Comparison of ENCODE assay signal across 8 mouse cellular contexts in the genomic region with DNA sequence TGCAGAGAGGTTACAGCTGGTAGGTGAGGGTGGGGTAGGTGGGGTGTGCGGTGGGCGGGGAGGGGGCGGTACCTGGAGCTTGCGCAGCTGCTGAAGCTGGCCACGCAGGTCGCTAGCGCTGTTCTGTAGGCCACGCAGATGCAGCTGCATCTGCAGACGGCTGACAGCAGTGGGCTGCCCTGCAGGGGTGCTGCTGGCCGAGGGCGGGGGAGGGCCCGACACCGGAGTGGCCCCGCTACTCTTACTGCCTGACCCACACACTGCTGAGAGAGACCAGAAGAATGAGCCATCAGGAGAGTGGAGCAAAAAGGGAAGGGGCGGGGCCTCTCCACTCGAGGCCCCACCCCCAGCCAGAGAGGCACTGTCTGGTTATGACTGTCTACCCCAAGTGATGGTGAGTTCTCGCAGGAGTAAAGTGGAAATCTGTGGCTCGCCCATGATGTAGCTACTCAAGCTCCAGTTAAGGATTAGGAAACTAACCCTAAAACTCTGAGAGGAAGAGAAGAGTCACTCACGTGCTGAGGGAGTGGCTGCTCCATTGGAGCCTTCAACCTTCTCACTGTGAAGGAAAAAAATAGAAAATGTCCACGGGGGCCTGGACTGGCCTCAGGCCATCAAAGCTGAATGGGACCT. TPM values are rescaled to one million over a fixed set of nuclear protein-coding genes. Genes with fewer than 3 reads are reported as not detected.
DNase-seq lines count a peak whose midpoint lies in the region; ATAC-seq and TF ChIP-seq lines count a peak whose summit lies in the region.

No protein-coding gene starts in this region.

- no peak overlapping the region for H3K4me2 ChIP-seq in forebrain, postnatal 0 days (ENCODE audit: low read depth)
- H3K4me2 ChIP-seq in limb, embryonic 15.5 days: peak overlapping the region; percentile 50

- H3K36me3 ChIP-seq in forebrain, embryonic 10.5 days (replicated peaks): peaks cover 6% of the 10 kb centered on the region
- peaks cover 49% of the 10 kb centered on the region for H3K36me3 ChIP-seq in forebrain, postnatal 0 days (ENCODE audit: insufficient read depth)
- no peaks in the 10 kb centered on the region for H3K36me3 ChIP-seq in limb, embryonic 15.5 days
- no peaks in the 10 kb centered on the region for H3K36me3 ChIP-seq in small intestine, adult 2 months (ENCODE audit: control insufficient read depth, insufficient read depth, low read length)

- H3K9ac ChIP-seq in forebrain, postnatal 0 days: no peak overlapping the region
- H3K9ac ChIP-seq in limb, embryonic 15.5 days: no peak overlapping the region

- H3K4me1 ChIP-seq in forebrain, embryonic 10.5 days: peaks cover 70% of the 10 kb centered on the region
- H3K4me1 ChIP-seq in forebrain, postnatal 0 days (ENCODE audit: insufficient read depth): peaks cover 5% of the 10 kb centered on the region
- H3K4me1 ChIP-seq in limb, embryonic 15.5 days: peaks cover 48% of the 10 kb centered on the region
- peaks cover 28% of the 10 kb centered on the region for H3K4me1 ChIP-seq in small intestine, adult 2 months (ENCODE audit: control insufficient read depth, insufficient read depth, insufficient read length, low read length)

- H3K27me3 ChIP-seq in forebrain, embryonic 10.5 days (ENCODE audit: poor library complexity, severe bottlenecking): peaks cover 84% of the 10 kb centered on the region
- H3K27me3 ChIP-seq in forebrain, postnatal 0 days (ENCODE audit: insufficient read depth, low read length): peaks cover 7% of the 10 kb centered on the region; the same call in 1 of the 2 replicates
- H3K27me3 ChIP-seq in limb, embryonic 15.5 days: peaks cover 79% of the 10 kb centered on the region
- H3K27me3 ChIP-seq in small intestine, adult 2 months (ENCODE audit: control insufficient read depth, insufficient read depth, low read length): peaks cover 61% of the 10 kb centered on the region

- no peak for TF ChIP-seq POLR2A in small intestine, adult 2 months (IDR thresholded peaks at IDR 0.05; ENCODE audit: low read depth, low read length)

- 6% methylated on average over 20 of the region's 20 CpGs for WGBS in forebrain, embryonic 10.5 days
- 27% methylated on average over 20 of the region's 20 CpGs for WGBS in forebrain, postnatal 0 days
- WGBS in limb, embryonic 15.5 days: 3% methylated on average over 20 of the region's 20 CpGs
- WGBS in small intestine, adult 2 months: 4% methylated on average over 20 of the region's 20 CpGs

- ATAC-seq in forebrain, postnatal 0 days: no peak
- peak; percentile 22 for ATAC-seq in limb, embryonic 15.5 days (ENCODE audit: insufficient number of reproducible peaks, low FRiP score, low TSS enrichment, low read depth)

- H3K4me3 ChIP-seq in forebrain, embryonic 10.5 days: peak overlapping the region; percentile 58
- no peak overlapping the region for H3K4me3 ChIP-seq in forebrain, postnatal 0 days (ENCODE audit: low read depth, low read length)
- H3K4me3 ChIP-seq in limb, embryonic 15.5 days: peak overlapping the region; percentile 26
- peak overlapping the region; percentile 35 for H3K4me3 ChIP-seq in small intestine, adult 2 months (ENCODE audit: low read depth, low read length)

- TF ChIP-seq CTCF in forebrain, postnatal 0 days (IDR thresholded peaks at IDR 0.05; ENCODE audit: low read depth): no peak
- no peak for TF ChIP-seq CTCF in small intestine, adult 2 months (IDR thresholded peaks at IDR 0.05; ENCODE audit: extremely low read depth, insufficient read length, insufficient replicate concordance, low read depth, low read length)

- H3K27ac ChIP-seq in forebrain, embryonic 10.5 days: no peak overlapping the region; the same call in 1 of the 2 replicates
- no peak overlapping the region for H3K27ac ChIP-seq in forebrain, postnatal 0 days (ENCODE audit: low read depth, low read length)
- H3K27ac ChIP-seq in limb, embryonic 15.5 days: no peak overlapping the region
- H3K27ac ChIP-seq in small intestine, adult 2 months (ENCODE audit: insufficient read depth, low read depth, low read length): no peak overlapping the region

- DNase-seq in forebrain, embryonic 10.5 days (ENCODE audit: extremely low spot score, low spot score): peak; percentile 46
- no peak for DNase-seq in forebrain, postnatal 0 days
- DNase-seq in B cell, adult 2 months: peak; percentile 80 to 81
- peak; percentile 73 to 82 for DNase-seq in cerebellum, postnatal 25 days
- DNase-seq in layer of hippocampus, postnatal 10 days (ENCODE audit: low spot score in 2 of 2): no peak
- no peak for DNase-seq in urinary bladder, postnatal 14 days (ENCODE audit: low spot score)

- no peaks in the 10 kb centered on the region for H3K9me3 ChIP-seq in forebrain, embryonic 10.5 days
- no peaks in the 10 kb centered on the region for H3K9me3 ChIP-seq in forebrain, postnatal 0 days (ENCODE audit: low read length)
- no peaks in the 10 kb centered on the region for H3K9me3 ChIP-seq in limb, embryonic 15.5 days

RNA-seq across cellular contexts. Expression of gene 4933428G20Rik, which starts 32.9 kb away (rescaled TPM):
- 0.30 and 0.41 TPM in 2 replicates for polyA plus RNA-seq in forebrain, embryonic 10.5 days (2016; fragmentation: Nextera tagmentation; extraction: Ambion mirVana)
- 0.38 TPM in 1 of 2 replicates, not detected in the other for total RNA-seq in forebrain, postnatal 0 days (2014; rRNA removed)
- 0.25 TPM in 1 of 2 replicates, not detected in the other for polyA plus RNA-seq in forebrain, postnatal 0 days (2015; fragmentation: Nextera tagmentation; extraction: Ambion mirVana)
- 0.93 and 1.1 TPM in 2 replicates for polyA plus RNA-seq in limb, embryonic 15.5 days (2015; fragmentation: Nextera tagmentation; extraction: Ambion mirVana)
- not detected in 2 replicates for polyA plus RNA-seq in small intestine, adult 2 months (2012; rRNA removed)
- under 1 TPM in 1 of 2 experiments, not detected in 1; 0.22 TPM for total RNA-seq in layer of hippocampus, postnatal 10 days (2021)

RNA-seq across cellular contexts. Expression of gene Srcin1, which starts 42.9 kb away (rescaled TPM):
- 0.91 and 1.1 TPM in 2 replicates for polyA plus RNA-seq in forebrain, embryonic 10.5 days (2016; fragmentation: Nextera tagmentation; extraction: Ambion mirVana)
- total RNA-seq in forebrain, postnatal 0 days (2014; rRNA removed): 50.1 and 70.7 TPM in 2 replicates
- polyA plus RNA-seq in forebrain, postnatal 0 days (2015; fragmentation: Nextera tagmentation; extraction: Ambion mirVana): 8.9 and 12.0 TPM in 2 replicates
- polyA plus RNA-seq in limb, embryonic 15.5 days (2015; fragmentation: Nextera tagmentation; extraction: Ambion mirVana): 0.89 and 0.92 TPM in 2 replicates
- 0.43 and 0.53 TPM in 2 replicates for polyA plus RNA-seq in small intestine, adult 2 months (2012; rRNA removed)
- total RNA-seq in layer of hippocampus, postnatal 10 days (2021): 100 to 1,000 TPM; 271 to 286 TPM

Comparison
In these comparisons a context has a peak if more than half of its experiments do, and no peak if none do; other contexts are left out.
1. DNase-seq: peak in forebrain, embryonic 10.5 days (single experiment), B cell, adult 2 months (2 of 2) and cerebellum, postnatal 25 days (2 of 2); none in forebrain, postnatal 0 days (single experiment), layer of hippocampus, postnatal 10 days (0 of 2) and urinary bladder, postnatal 14 days (single experiment).